Mouse (Mus musculus) C2C12 (cell line): ENCODE data around the gene Vmn1r183. TPM values are rescaled to one million over a fixed set of nuclear protein-coding genes. Genes with fewer than 3 reads are reported as not detected.

Experiments used
- H3K27me3 ChIP-seq: one replicate; pipeline ENCODE4 v1.6.1; 2011; ENCODE audit not compliant: control insufficient read depth, insufficient read depth, insufficient read length
- H3K36me3 ChIP-seq: one replicate; pipeline ENCODE4 v1.6.1; 2011; ENCODE audit not compliant: control insufficient read depth, insufficient read depth
- H3K4me3 ChIP-seq: one replicate; pipeline ENCODE4 v1.5.1; 2011; ENCODE audit warnings: mild to moderate bottlenecking, control low read depth; ENCODE audit not compliant: poor library complexity, insufficient read depth, severe bottlenecking
- H3K79me2 ChIP-seq: one replicate; pipeline ENCODE4 v1.6.1; 2011; ENCODE audit not compliant: control insufficient read depth, insufficient read depth
- H3K79me3 ChIP-seq: one replicate; pipeline ENCODE4 v1.6.1; 2011; ENCODE audit warnings: low read depth, control low read depth
- H3ac ChIP-seq: one replicate; pipeline ENCODE3; 2011; ENCODE audit warnings: low read depth; ENCODE audit not compliant: control insufficient read depth, insufficient read length
- CEBPB ChIP-seq: IDR thresholded peaks from one replicate; pipeline ENCODE4 v1.6.1; 2011; ENCODE audit warnings: low read depth, mild to moderate bottlenecking, control low read depth, moderate library complexity
- CTCF ChIP-seq: IDR thresholded peaks from one replicate; pipeline ENCODE4 v1.5.1; 2011; ENCODE audit not compliant: control insufficient read depth, insufficient read depth, insufficient read length
- FOSL1 ChIP-seq: IDR thresholded peaks from one replicate; pipeline ENCODE4 v1.8.0; 2011; ENCODE audit warnings: mild to moderate bottlenecking, low read length; ENCODE audit not compliant: poor library complexity, insufficient read depth, severe bottlenecking
- MAX ChIP-seq: IDR thresholded peaks from one replicate; pipeline ENCODE4 v1.6.1; 2011; ENCODE audit warnings: mild to moderate bottlenecking, control low read depth
- MYOD1 ChIP-seq: IDR thresholded peaks from one replicate; pipeline ENCODE4 v1.6.1; 2011; ENCODE audit warnings: low read depth; ENCODE audit not compliant: control insufficient read depth, insufficient read length
- MYOG ChIP-seq: IDR thresholded peaks from one replicate; pipeline ENCODE4 v1.6.1; 2011; ENCODE audit not compliant: control insufficient read depth, insufficient read length; ENCODE audit errors: extremely low read depth
- USF1 ChIP-seq: IDR thresholded peaks from one replicate; pipeline ENCODE4 v1.6.1; 2011; ENCODE audit warnings: low read depth, mild to moderate bottlenecking, control low read depth, moderate library complexity
- polyA plus RNA-seq: library from polyadenylated mRNA; unstranded; fragments of >200 nt; fragmentation: generic; extraction: Trizol; gene quantifications from one replicate; pipeline ENCODE4 v1.2.1, GENCODE M21; 2012; ENCODE audit warnings: missing spikeins

Gene Vmn1r183
- polyA plus RNA-seq, 1 experiment, result not detected

- Histone ChIP-seq H3K27me3 (no peaks in the 10 kb centered on the region), H3K79me3 (no peaks in the 10 kb centered on the region), H3K79me2 (no peaks in the 10 kb centered on the region), H3ac (peak overlapping the region; percentile 82), H3K36me3 (peaks cover 2% of the 10 kb centered on the region), H3K4me3 (peak overlapping the region; percentile 45)
- TF ChIP-seq MYOD1 (no peak), FOSL1 (no peak), CEBPB (no peak), CTCF (no peak), USF1 (no peak), MAX (no peak), MYOG (no peak)
Measured at GRCm38 (mm10) chr7:24113001-24113400, 59.9 kb downstream of the Vmn1r183 start.

Other genes with a start within 250 kb of the Vmn1r183 start
- not detected for gene Vmn1r175, start 242.6 kb upstream of the Vmn1r183 start, polyA plus RNA-seq
- gene Vmn1r176, start 215.9 kb upstream of the Vmn1r183 start, polyA plus RNA-seq, result not detected
- gene Vmn1r177, start 186.8 kb upstream of the Vmn1r183 start, polyA plus RNA-seq, result not detected
- gene Vmn1r178, start 161.2 kb upstream of the Vmn1r183 start, polyA plus RNA-seq, result not detected
- not detected for gene Vmn1r179, start 126.3 kb upstream of the Vmn1r183 start, polyA plus RNA-seq
- gene Vmn1r180, start 102.6 kb upstream of the Vmn1r183 start, polyA plus RNA-seq, result not detected
- gene Vmn1r181, start 78.6 kb upstream of the Vmn1r183 start, polyA plus RNA-seq, result not detected
- not detected for gene V1rd19, start 51.6 kb upstream of the Vmn1r183 start, polyA plus RNA-seq
- 8.1 TPM for gene Zfp180, start 28.7 kb downstream of the Vmn1r183 start, polyA plus RNA-seq
- 0.48 TPM for gene Zfp112, start 59.1 kb downstream of the Vmn1r183 start, polyA plus RNA-seq
- 1.5 TPM for gene Zfp235, start 80.9 kb downstream of the Vmn1r183 start, polyA plus RNA-seq
- gene Zfp114, start 121.8 kb downstream of the Vmn1r183 start, polyA plus RNA-seq, result not detected
- gene Zfp111, start 158.2 kb downstream of the Vmn1r183 start, polyA plus RNA-seq, result 2.0 TPM
- 0.26 TPM for gene Zfp109, start 184.3 kb downstream of the Vmn1r183 start, polyA plus RNA-seq
- gene Zfp108, start 201.5 kb downstream of the Vmn1r183 start, polyA plus RNA-seq, result 0.25 TPM
- gene Zfp93, start 217.2 kb downstream of the Vmn1r183 start, polyA plus RNA-seq, result 1.8 TPM
- gene Zfp61, start 248.0 kb downstream of the Vmn1r183 start, polyA plus RNA-seq, result 8.8 TPM